Mouse (Mus musculus) left cerebral cortex, postnatal 36 days (tissue): ENCODE data around the gene Apol9a. TPM values are rescaled to one million over a fixed set of nuclear protein-coding genes. Genes with fewer than 3 reads are reported as not detected.

Experiments used
- DNase-seq, 2 experiments: peaks; one replicate each; pipeline ENCODE4 v3.0.0; 2021 to 2022; ENCODE audit warnings: low spot score in 2 of 2, mixed read lengths in 1 of 2
- intact Hi-C: fragments of 180-260 bp; cut with DNase I; formaldehyde crosslinking; loops from one replicate; pipeline ENCODE4 v1.15.1; 2025
- total RNA-seq, 2 experiments: library from RNA; stranded (reverse); gene quantifications; 2 replicates each; pipeline ENCODE4 v1.2.3; 2021

The Apol9a gene
- total RNA-seq, 2 experiments from 2014 or later: 0.25 TPM; not detected in 1

GRCm38 (mm10) chr15:77381481-77381880, 29.5 kb downstream of the Apol9a start:
- intact Hi-C loops: no loop called here
- no peak for DNase-seq

GRCm38 (mm10) chr15:77379921-77380320, 31.0 kb downstream of the Apol9a start:
- intact Hi-C loops: no loop called here
- no peak for DNase-seq

- DNase-seq: no peak
- intact Hi-C loops: no loop called here
Observed at GRCm38 (mm10) chr15:77377419-77377818, 33.5 kb downstream of the Apol9a start.

- intact Hi-C loops: no loop called here
- no peak for DNase-seq
Observed at GRCm38 (mm10) chr15:77376920-77377319, 34.0 kb downstream of the Apol9a start.

GRCm38 (mm10) chr15:77370588-77370987, 40.3 kb downstream of the Apol9a start:
- DNase-seq: no peak
- intact Hi-C loops: no loop called here

GRCm38 (mm10) chr15:77369981-77370380, 41.0 kb downstream of the Apol9a start:
- DNase-seq: no peak
- intact Hi-C loops: loop anchor here (5.0 to 10.0 kb wide), 2 partner anchors 123 to 295 kb away; no protein-coding TSS in a partner anchor

GRCm38 (mm10) chr15:77368818-77369320, 42.1 kb downstream of the Apol9a start:
- no peak for DNase-seq
- intact Hi-C loops: loop anchor here (5.0 to 10.0 kb wide), 2 partner anchors 122 to 294 kb away; no protein-coding TSS in a partner anchor

- peak; percentile 93 to 95 for DNase-seq
- intact Hi-C loops: loop anchor here (5.0 to 10.0 kb wide), 2 partner anchors 121 to 293 kb away; no protein-coding TSS in a partner anchor
Observed at GRCm38 (mm10) chr15:77368148-77368547, 42.8 kb downstream of the Apol9a start.

- intact Hi-C loops: loop anchor here (2.0 to 10.0 kb wide), 3 partner anchors 61 to 293 kb away; partner anchors contain the start of gene Rbfox2
- DNase-seq: peak in 1 of 2 experiments; percentile 19
Observed at GRCm38 (mm10) chr15:77367504-77367903, 43.4 kb downstream of the Apol9a start.

GRCm38 (mm10) chr15:77366706-77367484, 44.0 kb downstream of the Apol9a start:
- peak; percentile 80 to 82 for DNase-seq
- intact Hi-C loops: loop anchor here (2.0 to 10.0 kb wide), 3 partner anchors 60 to 292 kb away; partner anchors contain the start of gene Rbfox2

GRCm38 (mm10) chr15:77365700-77366570, 45.0 kb downstream of the Apol9a start:
- DNase-seq: no peak
- intact Hi-C loops: loop anchor here (2.0 to 10.0 kb wide), 3 partner anchors 59 to 291 kb away; partner anchors contain the start of gene Rbfox2

- DNase-seq: peak; percentile 68 to 74
- intact Hi-C loops: loop anchor here (5.0 to 10.0 kb wide), 2 partner anchors 97 to 289 kb away; no protein-coding TSS in a partner anchor
Observed at GRCm38 (mm10) chr15:77364026-77364425, 46.9 kb downstream of the Apol9a start.

GRCm38 (mm10) chr15:77363578-77363977, 47.4 kb downstream of the Apol9a start:
- intact Hi-C loops: loop anchor here (5.0 to 10.0 kb wide), 2 partner anchors 96 to 289 kb away; no protein-coding TSS in a partner anchor

GRCm38 (mm10) chr15:77362952-77363351, 48.0 kb downstream of the Apol9a start:
- intact Hi-C loops: loop anchor here (5.0 to 10.0 kb wide), 2 partner anchors 96 to 288 kb away; no protein-coding TSS in a partner anchor
- no peak for DNase-seq

More at GRCm38 (mm10) chr15:77363578-77363977, 47.4 kb downstream of the Apol9a start:
- DNase-seq: no peak

GRCm38 (mm10) chr15:77359905-77360304, 51.0 kb downstream of the Apol9a start:
- DNase-seq: no peak
- intact Hi-C loops: loop anchor here (2.0 to 10.0 kb wide), 5 partner anchors 93 to 388 kb away; no protein-coding TSS in a partner anchor

GRCm38 (mm10) chr15:77359486-77359885, 51.4 kb downstream of the Apol9a start:
- intact Hi-C loops: loop anchor here (2.0 to 5.0 kb wide), 3 partner anchors 135 to 387 kb away; no protein-coding TSS in a partner anchor
- DNase-seq: no peak

GRCm38 (mm10) chr15:77359084-77359483, 51.9 kb downstream of the Apol9a start:
- intact Hi-C loops: loop anchor here (2.0 to 5.0 kb wide), 3 partner anchors 134 to 387 kb away; no protein-coding TSS in a partner anchor
- no peak for DNase-seq

- DNase-seq: peak; percentile 87 to 88
- intact Hi-C loops: loop anchor here (2.0 to 5.0 kb wide), 3 partner anchors 134 to 386 kb away; no protein-coding TSS in a partner anchor
Observed at GRCm38 (mm10) chr15:77358320-77359040, 52.5 kb downstream of the Apol9a start.
